Mouse (Mus musculus) MEL (cell line): ENCODE data around the gene Dhh.

Experiments used
- CHD2 ChIP-seq: IDR thresholded peaks from 2 replicates; pipeline ENCODE4 v1.6.1; 2011; ENCODE audit warnings: low read length, improper control_type of control experiment
- CTCF ChIP-seq, 3 experiments: IDR thresholded peaks in 2 of 3; conservative IDR thresholded peaks in 1 of 3; 2 replicates each; pipeline ENCODE4 v1.5.1; 2011 to 2012; ENCODE audit warnings: low read length in 3 of 3, low read depth in 2 of 3, mild to moderate bottlenecking in 2 of 3, improper control_type of control experiment in 1 of 3, inconsistent platforms in 1 of 3, mixed read lengths in 1 of 3, moderate library complexity in 1 of 3; ENCODE audit not compliant: control insufficient read depth in 1 of 3, insufficient read depth in 1 of 3, poor library complexity in 1 of 3, severe bottlenecking in 1 of 3
- ELF1 ChIP-seq: IDR thresholded peaks from 2 replicates; pipeline ENCODE4 v1.6.1; 2014; ENCODE audit warnings: low read depth, mild to moderate bottlenecking, inconsistent platforms, low read length, improper control_type of control experiment, moderate library complexity
- GATA1 ChIP-seq: IDR thresholded peaks from 2 replicates; pipeline ENCODE4 v1.6.1; 2011; ENCODE audit warnings: low read depth, low read length, improper control_type of control experiment
- MAX ChIP-seq: IDR thresholded peaks from 2 replicates; pipeline ENCODE4 v1.6.1; 2011; ENCODE audit warnings: low read length, improper control_type of control experiment
- NRF1 ChIP-seq: IDR thresholded peaks from 2 replicates; pipeline ENCODE4 v1.6.1; 2014; ENCODE audit warnings: low read depth, mild to moderate bottlenecking, inconsistent platforms, low read length, improper control_type of control experiment, moderate library complexity; ENCODE audit not compliant: poor library complexity, insufficient read depth, severe bottlenecking
- POLR2A ChIP-seq, 2 experiments: IDR thresholded peaks; 2 replicates each; pipeline ENCODE4 v1.6.1; 2011 to 2012; ENCODE audit warnings: low read length in 2 of 2, mild to moderate bottlenecking in 2 of 2, control low read depth in 1 of 2, improper control_type of control experiment in 1 of 2, low read depth in 1 of 2, moderate library complexity in 1 of 2; ENCODE audit not compliant: control insufficient read depth in 1 of 2, insufficient read depth in 1 of 2, poor library complexity in 1 of 2
- ZC3H11A ChIP-seq: IDR thresholded peaks from 2 replicates; pipeline ENCODE4 v1.6.1; 2012; ENCODE audit warnings: low read depth, mild to moderate bottlenecking, inconsistent platforms, low read length, improper control_type of control experiment
- ZMIZ1 ChIP-seq: IDR thresholded peaks from 2 replicates; pipeline ENCODE4 v1.6.1; 2012; ENCODE audit warnings: low read depth, mild to moderate bottlenecking, inconsistent platforms, low read length, improper control_type of control experiment, moderate library complexity

DNA sequence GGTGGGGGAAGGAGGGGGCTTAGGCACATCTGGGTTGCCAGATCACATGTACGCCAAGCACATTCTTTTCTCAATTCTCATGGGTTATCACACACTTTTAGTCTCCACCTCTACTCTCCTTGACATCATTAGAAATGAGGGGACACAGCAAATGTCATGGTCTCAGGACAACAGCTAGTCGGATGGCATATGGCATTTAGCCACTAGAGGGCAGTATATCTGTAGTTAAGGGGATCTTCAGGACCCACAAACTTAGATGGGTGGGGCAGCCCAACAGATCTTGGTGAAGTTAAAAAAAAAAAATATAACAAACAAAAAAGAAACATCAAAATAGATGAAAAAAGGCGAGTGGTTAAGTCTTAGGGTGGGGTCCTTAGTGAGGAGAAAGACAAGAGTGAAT lies 21.0 kb downstream of the Dhh start:
- TF ChIP-seq ZMIZ1 = no peak
- TF ChIP-seq ELF1 = no peak
- TF ChIP-seq POLR2A (IDR thresholded peaks at IDR 0.05; ENCODE audit: control insufficient read depth in 1 of 2, insufficient read depth in 1 of 2, low read depth in 1 of 2, low read length in 2 of 2, poor library complexity in 1 of 2) = no peak
- peak; percentile 74 to 97 (median 93) for TF ChIP-seq CTCF (IDR thresholded peaks at IDR 0.05 in 2 of 3, conservative IDR thresholded peaks at IDR 0.05 in 1 of 3; ENCODE audit: control insufficient read depth in 1 of 3, insufficient read depth in 1 of 3, low read depth in 2 of 3, low read length in 3 of 3, poor library complexity in 1 of 3, severe bottlenecking in 1 of 3)
- no peak for TF ChIP-seq GATA1
- no peak for TF ChIP-seq MAX
- TF ChIP-seq NRF1 = no peak
- TF ChIP-seq CHD2 = no peak
- TF ChIP-seq ZC3H11A = no peak
